Mouse (Mus musculus) kidney, postnatal 25 days (tissue): ENCODE measurements around the gene Stag3.
A peak's percentile ranks its signal among the peaks of the same experiment; 100 is the strongest.

Experiments
- DNase-seq, 2 experiments: peaks; one replicate each; pipeline ENCODE4 v3.0.0; 2021; ENCODE audit warnings: mixed read lengths in 2 of 2

The Stag3 gene

GRCm38 (mm10) chr5:138279585-138280424, at the start of gene Stag3, which contains the start of the genes Gm43720 and Gpc2:
Gene Stag3, plus strand, starts transcription at chr5:138280240.
Gene Gm43720, minus strand, starts transcription at chr5:138279958.
Gene Gpc2, minus strand, starts transcription at chr5:138280005.
- peak; percentile 79 to 91 for DNase-seq

- no peak for DNase-seq
Observed at GRCm38 (mm10) chr5:138233778-138234177, 46.3 kb upstream of the Stag3 start.

GRCm38 (mm10) chr5:138234224-138234623, 45.8 kb upstream of the Stag3 start:
- DNase-seq: no peak

GRCm38 (mm10) chr5:138241511-138241910, 38.5 kb upstream of the Stag3 start:
- DNase-seq: no peak

- DNase-seq: no peak
Observed at GRCm38 (mm10) chr5:138251144-138251543, 28.9 kb upstream of the Stag3 start.

- DNase-seq: no peak
Observed at GRCm38 (mm10) chr5:138253061-138253460, 27.0 kb upstream of the Stag3 start.

- DNase-seq: peak; percentile 97 to 99
Observed at GRCm38 (mm10) chr5:138255353-138256093, 24.5 kb upstream of the Stag3 start, which contains the start of gene Lamtor4. Gene Lamtor4, plus strand, starts transcription at chr5:138255482.

- peak; percentile 42 to 66 for DNase-seq
Observed at GRCm38 (mm10) chr5:138256094-138256467, 24.0 kb upstream of the Stag3 start.

GRCm38 (mm10) chr5:138256966-138257584, 23.0 kb upstream of the Stag3 start:
- no peak for DNase-seq

- no peak for DNase-seq
Observed at GRCm38 (mm10) chr5:138257585-138257978, 22.5 kb upstream of the Stag3 start.

- DNase-seq: no peak
Observed at GRCm38 (mm10) chr5:138258078-138258477, 22.0 kb upstream of the Stag3 start.

- DNase-seq: no peak
Observed at GRCm38 (mm10) chr5:138258542-138258941, 21.5 kb upstream of the Stag3 start.

- DNase-seq: no peak
Observed at GRCm38 (mm10) chr5:138258993-138259392, 21.0 kb upstream of the Stag3 start.

- no peak for DNase-seq
Observed at GRCm38 (mm10) chr5:138260051-138260450, 20.0 kb upstream of the Stag3 start.

GRCm38 (mm10) chr5:138260834-138261233, 19.2 kb upstream of the Stag3 start:
- no peak for DNase-seq

GRCm38 (mm10) chr5:138262001-138262400, 18.0 kb upstream of the Stag3 start:
- no peak for DNase-seq

- no peak for DNase-seq
Observed at GRCm38 (mm10) chr5:138262582-138263240, 17.3 kb upstream of the Stag3 start.

- DNase-seq: peak; percentile 96 to 97
Observed at GRCm38 (mm10) chr5:138263260-138264206, 16.5 kb upstream of the Stag3 start, which contains the start of gene BC037034. Gene BC037034, minus strand, starts transcription at chr5:138264033.

GRCm38 (mm10) chr5:138264207-138264578, 15.8 kb upstream of the Stag3 start:
- no peak for DNase-seq

- no peak for DNase-seq
Observed at GRCm38 (mm10) chr5:138265712-138266111, 14.3 kb upstream of the Stag3 start.

GRCm38 (mm10) chr5:138267114-138267513, 12.9 kb upstream of the Stag3 start:
- no peak for DNase-seq
